ENCODE assay signal across 7 mouse cellular contexts in genomic region chr13:45964853-45965593, GRCm38 (mm10). TPM values are rescaled to one million over a fixed set of nuclear protein-coding genes. Genes with fewer than 3 reads are reported as not detected.
DNase-seq lines count a peak whose midpoint lies in the region; ATAC-seq and TF ChIP-seq lines count a peak whose summit lies in the region.

Atxn1 (minus strand) TSS chr13:45965008.

- TF ChIP-seq POLR2A in cortical plate, adult 2 months (IDR thresholded peaks at IDR 0.05; ENCODE audit: extremely low read depth, insufficient read depth, low read length), result peak; percentile 52; the same call in 1 of the 2 replicates

- WGBS in midbrain, embryonic 11.5 days, result under 1% methylated on average over 48 of the region's 53 CpGs

- peaks cover 5% of the 10 kb centered on the region; the same call in 1 of the 2 replicates for H3K4me1 ChIP-seq in cortical plate, adult 2 months (ENCODE audit: control insufficient read depth, insufficient read depth, low read length)
- H3K4me1 ChIP-seq in midbrain, embryonic 11.5 days (ENCODE audit: control insufficient read depth, insufficient read depth, low read length), result peaks cover 40% of the 10 kb centered on the region

- peak within 1 kb of the TSS; percentile 90 for H3K9ac ChIP-seq in midbrain, embryonic 11.5 days (ENCODE audit: low read length)

- intact Hi-C loops in left cerebral cortex, postnatal 4 days (cut with DNase I), result loop anchor here (2.0 kb wide), 1 partner anchor 198 kb away; no protein-coding TSS in a partner anchor

- DNase-seq in adrenal gland, adult (ENCODE audit: inconsistent age in 2 of 2, low spot score in 1 of 2), result peak; percentile 94 to 97
- peak; percentile 70 for DNase-seq in gastrocnemius, postnatal 10 days
- peak; percentile 89 for DNase-seq in induced T-regulatory cell, adult 2 months (ENCODE audit: low read depth)
- DNase-seq in left cerebral cortex, postnatal 4 days, result peak; percentile 72
- DNase-seq in midbrain, embryonic 11.5 days (ENCODE audit: low spot score, missing footprints), result peak; percentile 97
- DNase-seq in skeletal muscle tissue, adult 2 months (ENCODE audit: low read depth, low spot score), result peak; percentile 91

- H3K4me3 ChIP-seq in cortical plate, adult 2 months (ENCODE audit: insufficient read depth, low read length), result peak within 1 kb of the TSS; percentile 84
- peak within 1 kb of the TSS; percentile 81 for H3K4me3 ChIP-seq in midbrain, embryonic 11.5 days (ENCODE audit: low read depth, low read length)

- no peak for TF ChIP-seq CTCF in cortical plate, adult 2 months (IDR thresholded peaks at IDR 0.05; ENCODE audit: extremely low read depth, insufficient read depth, low read length)

- peaks cover 13% of the 10 kb centered on the region for H3K27me3 ChIP-seq in midbrain, embryonic 11.5 days (ENCODE audit: control insufficient read depth, insufficient read depth, low read length)

- ATAC-seq in midbrain, embryonic 11.5 days (ENCODE audit: low FRiP score), result peak; percentile 68

- H3K27ac ChIP-seq in cortical plate, adult 2 months (ENCODE audit: insufficient read depth, low read length), result peak within 1 kb of the TSS; percentile 100
- peak within 1 kb of the TSS; percentile 90 for H3K27ac ChIP-seq in midbrain, embryonic 11.5 days (ENCODE audit: low read depth, low read length)

- peak within 1 kb of the TSS; percentile 92 for H3K4me2 ChIP-seq in midbrain, embryonic 11.5 days

- H3K36me3 ChIP-seq in midbrain, embryonic 11.5 days (ENCODE audit: control insufficient read depth, insufficient read depth, low read length), result no peaks in the 10 kb centered on the region

- H3K9me3 ChIP-seq in midbrain, embryonic 11.5 days (ENCODE audit: control insufficient read depth, low read length), result no peaks in the 10 kb centered on the region

RNA-seq across cellular contexts. Expression of gene Atxn1, which starts in this region (rescaled TPM):
- polyA plus RNA-seq in cortical plate, adult 2 months (2012; rRNA removed), result 34.1 and 34.4 TPM in 2 replicates
- total RNA-seq in gastrocnemius, postnatal 10 days (2021), result 10 to 100 TPM; 27.7 to 33.5 TPM
- 100 to 1,000 TPM in 1 of 2 experiments, 10 to 100 TPM in 1; 91.3 to 126 TPM for total RNA-seq in left cerebral cortex, postnatal 4 days (2021)
- polyA plus RNA-seq in midbrain, embryonic 11.5 days (2014; fragmentation: Nextera tagmentation; extraction: Ambion mirVana), result 1.4 and 1.7 TPM in 2 replicates

Comparison
In these comparisons a context has a peak if more than half of its experiments do, and no peak if none do; other contexts are left out.
1. Peak in every context shown above with its lines: DNase-seq, ATAC-seq, H3K4me3 ChIP-seq and H3K27ac ChIP-seq.
2. RNA of gene Atxn1 (polyA plus RNA-seq): 34.1 to 34.4 TPM in cortical plate, adult 2 months; 1.4 to 1.7 TPM in midbrain, embryonic 11.5 days; every median in the first group is over 10 times any median in the second.